Mouse (Mus musculus) adrenal gland (tissue): ENCODE results near the gene Prkcq.

Experiments
- intact Hi-C: fragments of 180-260 bp; cut with DNase I; formaldehyde crosslinking; loops from one replicate; pipeline ENCODE4 v1.15.1; 2025

Prkcq gene

DNA sequence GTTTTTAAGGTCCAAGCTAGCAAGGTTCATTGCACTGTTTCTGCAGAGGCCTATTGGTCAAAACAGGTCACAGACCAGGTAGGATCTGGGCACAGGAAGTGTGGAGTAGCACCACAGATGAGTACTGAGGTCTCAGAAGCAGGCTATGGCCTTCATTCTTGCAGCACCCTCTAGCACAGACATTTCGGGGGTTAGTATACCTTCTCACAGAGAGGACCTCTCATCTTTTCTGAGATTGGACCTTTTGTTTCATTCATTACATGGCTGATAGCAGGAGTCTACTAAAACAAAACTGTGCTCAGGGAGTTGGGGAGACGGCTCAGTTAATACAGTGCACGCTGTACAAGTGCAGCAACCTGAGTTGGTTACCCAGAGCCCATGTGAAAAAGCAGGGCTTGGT lies 14.7 kb downstream of the Prkcq start:
- intact Hi-C loops, result no loop called here

DNA sequence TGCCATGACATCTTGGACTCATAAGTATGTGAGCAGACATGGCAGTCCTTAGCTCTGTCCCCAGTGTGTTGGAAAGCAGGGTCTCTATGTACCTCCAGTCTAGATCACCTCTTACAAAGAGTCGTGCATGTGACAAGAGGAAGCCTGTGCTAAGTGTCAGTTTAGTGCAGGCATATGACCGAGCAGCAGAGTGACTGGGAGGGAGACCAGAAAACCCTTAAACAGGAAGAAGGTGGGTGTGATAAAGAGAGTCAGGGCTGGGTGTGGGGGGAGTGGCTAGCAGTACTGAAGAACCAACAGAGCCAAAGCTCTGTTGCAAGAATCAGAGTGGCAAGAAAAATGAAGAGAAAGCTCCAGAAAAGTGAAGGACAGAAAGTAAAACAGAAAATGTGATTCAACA lies 15.3 kb downstream of the Prkcq start:
- intact Hi-C loops, result no loop called here

DNA sequence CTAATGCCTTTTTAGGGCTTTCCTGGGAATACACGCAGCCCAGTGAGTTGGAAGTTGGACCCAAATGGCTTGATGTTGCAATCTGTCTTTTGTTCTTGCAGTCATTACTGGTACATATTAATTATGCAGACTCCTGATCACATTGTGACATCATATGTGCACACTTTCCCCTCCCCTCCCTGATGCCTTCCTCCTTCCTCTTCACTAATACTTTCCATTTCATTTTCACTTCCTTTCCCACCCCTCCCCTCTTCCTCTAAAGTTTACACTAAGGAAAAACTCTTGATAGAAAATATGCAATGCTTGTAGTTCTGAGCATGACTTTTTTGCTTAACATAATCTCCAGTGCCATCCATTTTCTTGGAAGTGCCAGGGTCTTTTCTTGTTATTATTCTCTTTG lies 16.4 kb downstream of the Prkcq start:
- intact Hi-C loops, result no loop called here

DNA sequence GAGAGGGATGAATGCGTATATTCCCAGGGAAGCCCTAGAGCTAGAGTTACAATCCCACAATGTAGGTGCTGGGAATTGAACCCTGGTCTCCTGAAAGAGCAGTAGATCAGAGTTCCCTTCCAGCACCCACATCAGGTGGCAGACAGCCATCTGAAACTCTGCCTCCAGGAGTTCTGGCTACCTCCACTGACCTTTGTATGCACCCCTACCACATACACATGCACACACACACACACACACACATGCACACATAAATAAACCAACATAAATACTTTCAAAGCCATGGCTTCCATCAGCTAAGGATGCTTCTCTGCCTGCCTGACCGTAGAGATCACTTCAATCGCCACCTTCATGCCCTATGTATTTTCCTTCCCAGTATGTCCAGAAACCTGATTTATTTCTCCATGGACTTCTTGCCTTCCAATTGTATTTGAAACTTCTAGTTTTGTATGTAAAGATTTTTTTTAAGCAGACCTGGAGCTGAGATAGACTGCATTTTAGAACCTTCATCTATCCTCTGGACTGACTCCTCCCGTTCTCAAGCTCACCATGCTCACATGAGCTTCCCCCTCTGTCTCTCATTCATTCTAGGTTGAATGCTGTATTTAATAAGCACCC lies 17.4 kb downstream of the Prkcq start:
- intact Hi-C loops, result no loop called here

DNA sequence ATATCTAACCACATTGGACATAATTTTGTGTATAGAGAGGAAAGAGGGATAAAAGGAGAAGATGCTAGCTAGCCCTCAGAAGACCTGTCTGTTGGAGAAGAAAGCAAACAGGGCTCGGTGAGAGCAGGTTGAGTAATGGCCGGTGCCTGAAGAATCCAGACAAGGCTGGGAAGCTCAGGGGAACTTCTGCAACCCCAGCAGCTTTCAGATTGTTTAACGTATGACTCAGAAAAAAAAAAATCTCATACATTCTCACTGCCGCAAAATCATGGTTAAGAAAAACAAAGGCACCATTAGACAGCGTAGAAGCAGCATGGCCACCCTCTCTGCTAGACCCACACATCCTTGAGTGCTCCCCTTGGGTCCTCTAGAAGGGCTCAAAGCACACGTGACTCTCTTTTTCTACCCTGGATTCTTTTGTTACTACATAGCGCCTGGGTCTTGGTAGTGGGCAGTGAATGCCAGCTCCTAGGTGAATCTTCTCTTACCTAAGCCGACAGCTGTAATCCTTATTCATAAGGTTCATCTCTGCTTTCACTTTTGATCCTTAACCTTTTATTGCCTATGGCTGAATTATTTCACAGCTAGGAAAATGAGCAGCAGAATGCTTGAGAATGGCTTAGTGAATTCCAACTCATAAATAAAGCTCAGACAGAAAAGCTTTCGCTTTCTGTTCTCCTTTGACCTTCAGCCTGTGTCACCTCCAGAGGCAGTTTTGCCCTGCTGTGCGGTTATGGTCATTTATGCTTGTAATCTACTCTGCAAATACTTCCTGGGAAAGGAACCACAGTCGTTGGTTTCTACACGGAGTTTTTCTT lies 20.6 kb downstream of the Prkcq start:
- intact Hi-C loops, result no loop called here

DNA sequence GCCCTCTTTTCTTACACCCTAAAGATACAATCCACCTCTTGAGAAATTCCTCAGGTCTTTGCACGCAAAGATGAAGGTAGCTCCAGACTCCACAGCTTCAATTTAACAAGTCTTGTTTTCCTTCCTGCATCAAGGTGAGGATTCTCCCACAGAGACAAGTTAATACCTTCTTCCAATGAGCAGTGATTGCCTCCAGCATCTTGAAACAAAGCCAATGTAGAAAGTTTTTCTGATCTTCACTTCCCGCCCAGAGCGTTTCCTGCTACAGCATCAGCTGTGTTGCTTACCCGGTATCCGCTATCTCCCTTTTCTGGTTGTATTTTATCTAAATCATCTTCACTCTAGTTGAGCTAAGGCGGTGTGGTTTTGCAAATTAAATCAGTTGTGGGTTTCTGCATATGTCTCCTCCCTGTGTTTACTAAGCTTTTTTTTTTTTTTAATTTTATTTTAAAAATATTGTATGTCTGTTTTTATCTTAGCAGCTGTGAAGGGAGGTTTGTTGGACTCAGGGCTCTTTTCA lies 21.3 kb downstream of the Prkcq start:
- intact Hi-C loops, result no loop called here

DNA sequence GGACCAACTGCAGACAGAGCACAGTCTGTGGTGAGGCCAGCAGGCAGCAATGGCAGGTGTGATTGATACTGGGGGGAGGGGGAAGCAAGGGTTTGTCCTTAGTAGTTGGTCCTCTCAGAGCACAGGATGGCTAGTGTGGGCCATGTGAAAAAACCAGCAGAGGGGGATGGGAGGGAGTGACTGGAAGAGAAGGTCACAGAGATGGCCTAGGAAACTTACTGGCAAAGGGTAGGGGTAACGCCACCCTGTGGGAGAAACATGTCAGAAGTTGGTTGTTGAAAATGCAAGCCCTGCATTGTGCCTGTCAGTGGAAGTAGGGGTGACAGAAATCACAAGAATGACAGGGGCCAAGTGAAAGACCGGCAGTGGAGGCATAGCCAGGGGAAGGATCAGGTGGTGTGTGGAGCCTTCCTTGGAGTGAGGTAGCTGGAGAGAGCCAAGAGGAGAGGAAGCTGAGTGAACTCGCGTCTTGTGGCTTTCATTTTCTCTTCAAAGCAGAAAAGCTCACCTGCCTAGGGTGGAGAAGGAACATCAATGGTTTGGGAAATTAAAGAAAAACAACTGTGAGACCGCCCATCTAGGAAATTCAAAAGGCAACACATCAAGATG lies 22.9 kb downstream of the Prkcq start:
- intact Hi-C loops, result no loop called here

DNA sequence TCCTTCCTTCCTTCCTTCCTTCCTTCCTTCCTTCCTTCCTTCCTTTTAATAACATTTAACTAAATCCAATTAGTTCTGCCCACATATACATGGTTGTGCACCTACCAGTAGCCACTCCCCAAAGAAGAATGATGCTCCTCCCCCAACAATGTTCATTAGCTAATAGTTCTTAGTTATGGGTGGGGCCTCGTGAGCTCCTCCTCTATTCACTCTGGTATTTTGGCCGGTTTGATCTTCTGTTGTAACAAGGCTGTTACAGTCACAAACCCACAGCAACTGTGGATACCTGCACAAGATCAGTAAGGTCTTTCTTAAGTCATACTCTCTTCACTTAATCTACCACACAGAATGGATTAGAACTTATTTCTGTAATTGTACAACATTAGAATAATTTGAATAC lies 24.2 kb downstream of the Prkcq start:
- intact Hi-C loops, result no loop called here

DNA sequence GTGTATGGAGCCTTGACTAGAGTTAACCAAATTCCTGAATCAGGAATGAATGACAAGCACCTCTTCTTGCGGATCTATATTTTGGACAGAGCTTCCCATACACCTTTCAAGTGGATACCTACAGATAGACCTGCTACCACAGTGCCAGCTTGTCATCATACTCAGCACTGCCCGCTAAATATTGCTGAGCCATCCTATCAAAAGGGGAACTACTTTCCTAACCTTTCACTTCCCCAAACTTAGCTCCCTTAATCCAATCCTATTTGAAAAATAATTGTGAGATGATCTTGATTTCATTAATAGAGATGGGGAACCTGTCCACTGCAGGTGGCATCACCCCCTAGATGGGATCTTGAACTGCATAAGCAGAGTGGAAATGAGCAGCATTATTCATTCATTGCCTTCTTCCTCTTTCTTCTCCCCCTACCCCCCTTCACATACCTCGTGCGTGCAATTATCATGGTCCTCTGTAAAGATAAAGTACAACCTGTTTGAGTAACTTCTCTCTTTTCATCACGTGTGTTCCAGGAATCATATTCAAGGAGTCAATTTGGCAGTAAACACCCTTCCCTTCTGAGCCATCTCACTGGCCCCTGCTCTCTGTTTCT lies 25.1 kb downstream of the Prkcq start:
- intact Hi-C loops, result no loop called here

DNA sequence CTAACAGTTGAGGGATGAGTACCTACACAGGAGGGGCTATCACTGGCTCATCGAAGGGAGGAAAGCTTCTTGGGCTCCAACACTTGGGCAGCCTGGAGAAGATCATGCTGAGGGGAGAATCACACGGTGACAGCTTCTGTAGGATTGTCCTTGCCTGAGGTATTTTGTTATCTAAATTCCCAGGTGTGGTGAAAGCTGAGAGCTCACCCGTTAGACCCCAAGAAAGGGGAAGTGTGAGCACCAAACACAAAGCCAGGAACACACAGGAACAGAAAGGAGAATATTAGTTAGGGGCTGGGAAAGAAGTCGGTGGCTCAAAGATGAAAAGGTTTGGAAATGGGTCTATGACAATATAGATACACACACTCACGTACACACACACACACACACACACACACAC lies 27.7 kb downstream of the Prkcq start:
- intact Hi-C loops, result no loop called here

DNA sequence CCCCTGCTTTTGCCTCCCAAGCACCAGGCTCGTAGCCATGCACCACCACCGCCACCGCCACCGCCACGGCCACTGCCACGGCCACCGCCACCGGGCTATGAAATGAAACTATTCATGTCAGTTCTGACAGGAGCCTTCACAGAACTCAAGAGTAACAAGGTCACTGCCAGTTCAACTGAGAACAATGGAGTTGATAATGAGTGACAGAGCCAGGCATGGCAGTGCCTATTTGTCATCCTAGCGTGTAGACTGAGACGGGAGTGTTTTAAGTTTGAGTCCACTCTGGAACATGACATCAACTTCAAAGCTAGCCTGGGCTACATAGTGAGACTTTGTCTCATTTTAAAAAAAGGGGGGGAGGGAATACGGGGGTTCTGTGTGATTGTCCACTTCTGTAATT lies 30.9 kb downstream of the Prkcq start:
- intact Hi-C loops, result no loop called here

DNA sequence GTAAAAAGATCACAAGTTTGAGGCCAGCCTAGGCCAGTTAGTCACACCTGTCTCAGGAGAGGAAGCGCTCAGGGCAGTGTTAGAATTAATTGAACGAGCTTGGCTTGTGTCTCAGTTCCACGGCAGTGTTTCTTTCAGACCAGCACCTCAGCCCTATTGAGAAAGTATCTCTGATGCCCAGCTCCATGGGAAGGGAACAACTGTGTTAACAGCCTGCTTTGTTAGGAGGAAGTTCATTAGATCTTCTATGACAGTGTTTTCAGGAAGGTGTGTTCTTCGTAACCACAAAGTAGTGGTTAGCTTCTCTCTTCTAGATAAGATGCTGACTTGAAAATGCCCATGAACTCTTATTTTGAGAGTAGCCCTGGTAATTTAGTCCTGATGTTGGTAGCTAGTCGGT lies 31.4 kb downstream of the Prkcq start:
- intact Hi-C loops, result no loop called here

DNA sequence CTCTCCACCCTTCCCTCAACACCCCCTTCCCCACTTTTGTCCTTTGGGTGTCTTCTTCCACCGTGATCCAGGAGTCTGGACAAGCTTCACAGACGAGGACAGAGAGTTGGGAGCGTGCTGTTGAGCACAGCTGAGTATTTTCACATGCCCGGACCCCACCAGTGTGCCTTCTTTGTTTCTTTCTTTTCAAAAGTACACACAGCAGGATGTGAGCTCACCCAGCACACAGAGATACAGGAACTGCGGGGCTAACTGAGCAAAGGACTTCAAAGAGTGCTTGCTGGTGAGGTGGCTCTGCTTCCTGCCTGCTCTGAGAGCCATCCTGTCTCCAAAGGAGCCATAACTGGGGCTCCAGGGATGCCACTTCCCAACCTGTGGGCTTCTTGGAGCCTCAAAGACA lies 32.3 kb downstream of the Prkcq start:
- intact Hi-C loops, result no loop called here

DNA sequence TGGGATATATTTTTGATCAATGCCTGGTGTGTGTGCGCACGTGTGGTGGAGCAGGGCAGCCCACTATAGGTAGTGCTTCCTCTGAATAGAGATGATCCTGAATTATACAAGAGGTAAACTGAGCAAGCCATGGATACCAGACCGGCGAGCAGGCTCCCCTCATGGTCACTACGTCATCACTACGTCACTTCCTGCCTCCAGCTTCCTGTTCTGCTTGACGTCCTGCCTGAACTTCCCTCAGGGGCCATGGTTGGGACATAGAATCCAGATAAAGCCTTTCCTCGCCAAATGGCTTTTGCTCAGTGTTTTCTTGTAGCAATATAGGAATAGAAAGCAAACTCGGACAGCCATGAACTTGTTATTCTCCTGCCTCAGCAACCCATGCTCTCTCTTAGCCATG lies 33.1 kb downstream of the Prkcq start:
- intact Hi-C loops, result no loop called here

DNA sequence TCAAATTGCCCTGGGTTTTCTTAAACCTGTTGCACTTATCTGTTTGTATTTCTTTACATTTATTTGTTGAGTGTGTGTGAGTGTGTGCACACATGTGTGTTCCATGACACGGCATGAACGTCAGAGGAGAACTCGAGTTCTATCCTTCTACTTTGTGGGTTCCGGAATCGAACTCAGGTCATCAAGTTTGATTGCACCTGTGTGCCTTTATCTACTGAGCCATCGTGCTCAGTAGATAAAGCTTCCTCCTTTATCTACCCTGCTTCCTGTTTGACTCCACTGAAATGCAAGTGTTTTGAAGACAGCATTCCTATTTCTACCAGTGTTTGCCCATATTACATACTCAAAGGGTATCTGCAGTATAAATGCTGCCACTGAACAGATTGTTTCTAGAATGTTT lies 33.8 kb downstream of the Prkcq start:
- intact Hi-C loops, result no loop called here

DNA sequence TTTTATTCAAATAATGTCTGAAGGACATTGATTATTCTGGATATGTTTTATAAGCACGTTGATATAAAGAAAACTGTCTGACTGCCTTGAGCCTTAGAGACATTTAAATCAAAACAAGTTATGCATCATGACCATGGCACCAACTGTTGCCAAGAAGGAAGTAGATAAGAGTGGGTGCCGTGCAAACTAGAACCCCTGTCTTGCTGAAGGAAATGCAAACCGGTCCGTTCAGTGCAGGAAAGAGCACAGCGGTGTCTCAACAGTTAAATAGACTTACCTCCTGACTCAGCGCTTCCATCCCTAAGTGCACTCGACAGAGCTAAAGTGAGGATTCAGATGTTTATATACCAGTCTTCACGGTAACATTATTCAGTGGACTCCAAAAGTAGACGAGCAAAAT lies 36.4 kb downstream of the Prkcq start:
- intact Hi-C loops, result no loop called here

DNA sequence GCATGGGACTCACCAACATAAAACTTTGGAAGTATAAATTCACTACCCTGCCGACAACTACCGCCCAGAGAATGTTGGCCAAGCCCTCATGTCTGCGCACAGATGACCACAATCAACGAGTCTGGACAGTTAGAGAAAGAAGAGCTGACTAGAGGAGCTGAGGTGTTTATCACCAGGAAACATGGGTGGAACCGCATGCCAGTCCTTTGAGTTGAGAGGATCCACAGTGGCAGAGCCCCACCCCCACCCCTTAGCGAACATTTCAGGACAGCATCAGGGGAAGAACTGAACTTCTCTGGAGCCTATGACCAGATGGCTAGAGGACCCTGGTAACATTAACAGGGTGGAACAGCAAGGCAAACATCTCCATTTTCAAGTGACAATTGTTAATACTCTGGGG lies 37.4 kb downstream of the Prkcq start:
- intact Hi-C loops, result no loop called here

DNA sequence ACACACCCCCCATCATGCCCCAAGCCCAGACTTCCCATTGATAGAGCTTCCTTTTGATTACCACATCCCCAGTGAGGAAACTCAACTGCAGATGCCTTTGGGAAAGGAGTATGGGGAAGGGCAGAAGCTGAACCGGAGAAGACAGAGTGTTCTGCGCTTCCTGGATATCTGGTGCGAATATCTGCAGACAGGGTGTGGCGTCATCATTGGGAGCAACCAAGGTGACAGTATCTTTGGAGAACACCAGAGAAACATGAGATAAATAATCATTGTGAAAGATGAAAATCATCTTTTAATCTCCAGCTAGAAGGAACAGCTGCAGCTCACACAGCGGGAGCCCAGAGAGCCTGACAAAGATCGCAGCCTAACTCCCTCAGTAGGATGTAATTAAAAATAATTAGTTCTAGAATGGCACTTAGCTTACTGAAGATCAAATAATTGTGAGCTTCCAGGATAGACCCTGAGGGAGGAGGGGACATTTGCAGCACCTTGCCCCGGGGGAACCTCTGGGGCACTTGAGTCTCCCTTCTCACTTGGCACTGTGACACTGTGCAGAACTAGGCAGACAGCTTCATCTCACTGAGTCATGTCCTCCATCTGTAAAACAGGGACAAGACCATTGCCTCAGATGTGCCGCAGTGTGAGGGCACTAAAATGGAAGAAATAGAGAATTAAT lies 38.5 kb downstream of the Prkcq start:
- intact Hi-C loops, result no loop called here

DNA sequence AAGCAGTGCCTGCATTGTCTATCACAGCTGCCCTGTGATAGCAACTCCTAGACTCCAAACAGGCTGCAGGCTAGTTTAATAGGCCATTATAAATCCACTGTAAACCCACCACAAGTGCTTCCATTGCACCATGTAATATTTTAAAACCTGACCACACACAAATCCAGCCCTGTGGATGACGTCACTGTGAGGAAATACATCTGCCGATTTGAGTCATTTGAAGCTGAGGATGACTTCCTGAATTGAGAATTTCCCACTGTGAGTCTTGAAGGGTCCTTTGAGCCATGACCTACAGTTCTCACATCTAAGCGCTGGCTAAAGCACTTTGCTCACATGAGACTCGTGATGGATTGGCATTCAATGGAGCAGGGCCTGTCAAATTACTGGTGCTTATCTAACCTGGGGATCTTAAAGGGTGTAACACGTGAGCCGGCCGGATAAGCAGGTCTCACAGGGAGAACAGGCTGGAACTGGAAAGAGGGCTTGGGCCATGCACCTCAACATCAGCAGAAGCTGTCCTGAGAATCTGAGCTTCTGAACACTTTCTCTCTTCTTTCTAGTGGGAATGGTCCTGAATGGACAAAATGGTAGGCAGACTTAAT lies 40.2 kb downstream of the Prkcq start:
- intact Hi-C loops, result no loop called here

DNA sequence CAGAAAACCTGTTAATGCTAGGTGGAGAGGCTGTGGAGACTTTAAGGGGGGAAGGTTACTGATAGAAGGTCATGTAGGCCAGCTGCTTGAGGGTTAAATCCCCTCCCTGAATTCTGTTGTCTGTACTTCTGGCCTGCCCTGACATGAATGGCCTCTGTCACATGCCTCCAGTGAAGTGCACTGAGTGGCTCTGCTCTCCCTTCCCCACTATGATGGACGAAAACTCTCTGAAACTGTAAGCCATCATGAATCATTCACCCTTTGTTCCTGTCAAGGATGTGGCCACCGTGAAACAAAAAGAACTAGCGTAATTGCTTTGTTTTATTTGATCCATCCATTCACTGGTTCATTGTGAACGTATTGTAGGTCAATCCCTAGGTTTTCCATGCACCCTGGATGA lies 44.5 kb downstream of the Prkcq start:
- intact Hi-C loops, result no loop called here

DNA sequence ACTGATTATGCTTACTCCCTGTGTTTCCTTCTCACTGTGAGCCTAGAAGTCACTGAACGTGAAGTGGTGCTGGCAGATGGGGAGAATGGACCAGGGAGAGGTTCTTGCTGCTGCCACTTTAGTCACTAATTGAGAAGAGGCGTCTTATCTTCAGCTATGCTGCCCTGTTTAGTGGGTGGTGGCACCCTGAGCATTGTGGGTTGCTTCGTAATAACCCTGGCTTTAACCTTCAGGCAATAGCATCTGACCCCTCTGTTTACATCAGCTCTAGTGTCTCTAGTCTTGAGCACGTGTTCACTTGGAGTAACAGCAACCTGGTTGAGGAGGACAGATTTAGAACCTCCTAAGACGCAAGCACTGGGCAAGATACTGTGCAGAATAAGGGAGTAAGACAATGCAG lies 44.9 kb downstream of the Prkcq start:
- intact Hi-C loops, result no loop called here
